Mouse (Mus musculus): ENCODE results near the gene Serpinb3a.
A peak's percentile ranks its signal among the peaks of the same experiment; 100 is the strongest.
"Not testable (repeated sequence)": the region's sequence is repeated elsewhere in the genome, so short reads cannot be mapped to it uniquely, and the experiment has no call there.

Serpinb3a gene

DNA sequence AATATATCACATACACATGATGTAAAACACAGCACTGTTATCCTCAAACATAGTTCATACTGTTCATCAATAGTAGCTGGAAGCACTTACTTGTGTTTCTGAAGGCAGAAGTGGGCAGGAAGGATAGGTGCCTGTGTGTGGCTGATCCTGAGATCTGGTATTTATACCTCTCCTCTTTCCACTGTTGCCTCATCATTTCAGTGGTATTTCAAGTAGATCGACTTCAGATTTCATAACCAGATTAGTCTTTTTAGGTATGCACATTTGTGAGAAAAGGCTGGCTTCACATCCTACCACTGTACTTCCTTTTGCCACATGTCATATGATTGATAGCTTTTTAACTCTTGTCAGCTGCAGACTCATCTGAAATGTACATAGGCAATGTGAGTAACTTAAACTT lies at the start of gene Serpinb3a:
Gene Serpinb3a, minus strand, starts transcription at position 101 of the 400 bp plus-strand sequence.
- DNase-seq, result no peak

DNA sequence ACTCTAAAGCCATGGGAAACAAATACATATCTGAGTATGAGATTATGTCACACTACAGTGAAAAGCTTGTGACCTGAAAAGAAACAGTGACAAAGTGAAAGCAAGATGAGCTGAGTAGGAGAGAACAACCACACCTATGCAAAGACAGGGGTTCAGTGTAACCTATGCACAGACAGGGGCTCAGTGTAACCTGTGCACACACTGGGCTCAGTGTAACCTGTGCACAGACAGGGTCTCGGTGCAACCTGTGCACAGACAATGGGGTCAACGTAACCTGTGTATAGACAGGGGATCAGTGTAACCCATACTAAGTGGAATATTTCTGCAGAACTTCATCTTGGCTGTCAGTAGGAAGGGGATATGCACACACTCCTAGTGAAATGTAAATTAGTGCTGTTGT lies 46.3 kb upstream of the Serpinb3a start:
- DNase-seq, result no peak

DNA sequence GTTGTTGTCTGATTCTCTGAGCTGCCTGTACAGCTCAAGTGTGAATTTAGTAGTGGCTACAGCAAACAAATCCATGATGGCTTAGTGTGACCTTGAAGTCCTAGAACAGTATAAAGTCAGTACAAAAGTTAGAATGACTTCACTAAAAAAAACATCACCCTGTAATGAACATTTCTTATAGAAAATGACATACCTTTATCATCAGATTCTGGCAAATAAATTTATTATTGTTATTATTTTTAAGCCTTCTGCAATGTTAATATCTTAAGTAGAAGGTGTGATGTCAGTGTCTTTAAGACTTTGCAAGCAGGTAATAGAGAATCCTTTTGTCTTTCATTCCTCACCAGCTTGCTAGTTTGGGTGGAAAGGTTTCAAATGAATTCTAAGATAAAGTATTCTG lies 31.3 kb upstream of the Serpinb3a start, which contains the start of gene Serpinb3d:
Gene Serpinb3d, minus strand, starts transcription at position 101 of the 400 bp plus-strand sequence.
- DNase-seq, result no peak

DNA sequence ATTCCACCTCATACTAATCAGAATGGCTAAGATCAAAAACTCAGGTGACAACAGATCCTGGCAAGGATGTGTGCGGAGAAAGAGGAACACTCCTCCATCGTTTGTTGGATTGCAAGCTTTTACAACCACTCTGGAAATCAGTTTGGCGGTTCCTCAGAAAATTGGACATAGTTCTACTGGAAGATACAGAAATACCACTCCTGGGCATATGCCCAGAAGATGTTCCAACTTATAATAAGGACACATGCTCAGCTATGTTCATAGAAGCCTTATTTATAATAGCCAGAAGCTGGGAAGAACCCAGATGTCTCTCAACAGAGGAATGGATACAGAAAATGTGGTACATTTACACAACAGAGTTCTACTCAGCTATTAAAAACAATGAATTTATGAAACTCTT lies 17.9 kb downstream of the Serpinb3a start:
- not testable (repeated sequence) for DNase-seq

DNA sequence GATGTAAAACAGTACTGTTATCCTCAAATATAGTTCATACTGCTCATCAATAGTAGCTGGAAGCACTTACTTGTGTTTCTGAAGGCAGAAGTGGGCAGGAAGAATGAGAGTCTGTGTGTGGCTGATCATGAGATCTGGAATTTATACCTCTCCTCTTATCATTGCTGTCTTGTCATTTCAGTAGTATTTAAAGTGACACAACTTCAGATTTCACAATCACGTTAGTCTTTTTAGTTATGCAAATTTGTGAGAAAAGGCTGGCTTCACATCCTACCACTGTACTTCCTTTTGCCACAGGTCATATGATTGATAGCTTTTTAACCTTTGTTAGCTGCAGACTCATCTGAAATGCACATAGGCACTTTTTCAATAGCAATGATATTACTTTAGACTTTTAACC lies 26.2 kb downstream of the Serpinb3a start:
- no peak for DNase-seq

DNA sequence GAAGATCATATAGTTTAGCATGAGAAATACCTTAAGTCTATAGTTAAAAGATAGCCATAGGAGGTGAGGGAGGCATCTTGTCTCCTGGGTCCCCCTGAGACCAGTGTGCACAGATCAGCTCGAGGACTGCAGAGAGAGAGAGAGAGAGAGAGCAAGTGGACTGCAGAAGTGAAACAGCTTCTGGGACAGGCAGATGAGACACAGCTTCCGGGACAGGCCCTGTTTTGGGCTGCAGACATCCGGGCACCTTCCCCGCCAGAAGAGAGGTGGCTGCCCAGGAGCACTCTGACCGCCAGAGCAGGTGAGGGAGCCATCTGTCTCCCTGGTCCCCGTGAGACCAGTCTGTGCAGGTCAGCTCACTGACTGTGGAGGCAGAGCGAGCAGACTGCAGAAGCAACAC lies 36.9 kb downstream of the Serpinb3a start:
- DNase-seq, result no peak

DNA sequence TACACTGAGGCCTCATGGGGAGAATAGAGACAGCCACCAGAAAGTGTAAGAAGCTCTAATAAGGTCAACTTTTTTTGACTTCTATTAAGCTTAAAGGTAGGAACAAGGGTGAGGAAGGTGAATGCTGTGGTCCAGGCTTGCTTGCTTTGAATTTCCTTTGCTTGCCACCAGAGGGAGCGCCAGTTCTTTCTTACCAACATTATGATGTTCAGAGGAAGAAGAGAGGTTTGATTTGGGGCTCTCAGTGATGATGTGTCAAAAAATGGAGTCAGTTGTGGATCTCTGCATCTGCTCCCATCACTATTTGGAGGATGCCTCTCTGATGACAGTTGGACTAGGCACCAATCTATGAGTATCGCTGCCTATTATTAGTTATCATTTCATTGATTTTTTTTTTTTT lies 37.6 kb downstream of the Serpinb3a start:
- peak; percentile 1 for DNase-seq

DNA sequence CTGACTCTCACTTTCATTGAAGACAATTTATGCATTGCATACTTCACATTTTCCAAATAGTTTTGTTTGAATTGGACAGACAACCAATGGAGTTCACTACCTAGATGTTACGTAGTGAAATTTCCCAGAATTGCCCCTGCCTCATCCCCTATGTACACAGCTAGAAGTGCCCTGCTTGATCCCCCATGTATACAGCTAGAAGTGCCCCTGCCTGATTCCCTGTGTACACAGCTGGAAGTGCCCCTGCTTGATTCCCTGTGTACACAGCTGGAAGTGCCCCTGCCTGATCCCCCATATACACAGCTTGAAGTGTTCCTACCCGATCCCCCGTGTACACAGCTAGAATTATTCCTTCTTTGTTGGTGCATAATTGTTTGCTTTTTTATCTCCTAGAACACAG lies 45.8 kb downstream of the Serpinb3a start:
- no peak for DNase-seq

DNA sequence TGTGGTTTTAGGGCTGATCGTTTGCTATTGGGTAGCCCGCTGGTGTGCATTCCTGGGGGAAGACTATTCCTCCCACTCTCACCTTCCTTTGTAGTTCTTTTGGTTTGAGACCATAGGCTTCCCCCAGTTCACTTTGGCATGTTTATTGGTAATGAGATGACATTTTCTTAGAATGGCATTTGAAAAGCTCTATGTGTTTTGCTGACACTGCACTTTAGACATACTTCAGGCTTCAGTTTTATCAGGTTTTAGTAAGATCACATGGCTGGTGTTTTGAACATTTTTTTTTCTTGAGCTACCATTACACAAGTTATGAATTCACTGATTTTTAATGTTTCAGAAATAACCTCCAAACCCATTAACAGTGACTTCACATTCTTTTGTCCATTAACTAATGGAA lies 50.3 kb downstream of the Serpinb3a start:
- DNase-seq, result no peak

DNA sequence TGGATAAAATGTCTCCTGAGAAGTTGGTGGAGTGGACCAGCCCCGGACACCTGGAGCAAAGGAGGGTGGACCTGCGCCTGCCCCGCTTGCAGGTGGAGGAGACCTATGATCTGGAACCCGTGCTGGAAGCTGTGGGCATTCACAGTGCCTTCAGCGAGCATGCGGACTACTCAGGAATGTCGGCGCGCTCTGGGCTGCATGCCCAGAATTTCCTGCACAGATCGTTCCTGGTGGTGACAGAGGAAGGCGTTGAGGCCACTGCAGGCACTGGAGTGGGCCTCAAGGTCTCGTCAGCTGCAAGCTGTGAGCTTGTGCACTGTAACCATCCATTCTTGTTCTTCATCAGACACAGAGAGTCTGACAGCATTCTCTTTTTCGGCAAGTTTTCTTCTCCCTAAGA lies 51.7 kb downstream of the Serpinb3a start:
- DNase-seq, result peak; percentile 4
